20 mouse cellular contexts compared by ENCODE assay signal in genomic region chr19:21068381-21068780, GRCm38 (mm10).
"Had no signal": no experiment of that assay in that cellular context is flagged by ENCODE, and none has a peak within 500 bp of the region (broad histone marks: within the 10 kb centered on the region; RNA-seq: fewer than 3 reads in every experiment).

No protein-coding gene starts in this region.

- H3K4me1 ChIP-seq: lung, embryonic 15.5 days; midbrain, embryonic 10.5 days; midbrain, embryonic 12.5 days; neural tube, embryonic 13.5 days; neural tube, embryonic 15.5 days had no signal

- H3K36me3 ChIP-seq: lung, embryonic 15.5 days; midbrain, embryonic 10.5 days; midbrain, embryonic 12.5 days; neural tube, embryonic 13.5 days; neural tube, embryonic 15.5 days had no signal

- DNase-seq: liver, postnatal 0 days; lung, adult 2 months; lung, postnatal 10 days; lung, postnatal 4 days; midbrain, embryonic 14.5 days; retina, postnatal 1 day; right cerebral cortex, adult 18-20 months; right cerebral cortex, postnatal 25 days; right cerebral cortex, postnatal 4 days; spleen, adult 18-20 months; thymus, adult 18-20 months; thymus, postnatal 14 days; thymus, postnatal 36 days had no signal

- H3K4me2 ChIP-seq: lung, embryonic 15.5 days; midbrain, embryonic 12.5 days; neural tube, embryonic 13.5 days; neural tube, embryonic 15.5 days had no signal

- ATAC-seq: liver, postnatal 0 days; midbrain, embryonic 16.5 days had no signal

- H3K9ac ChIP-seq: liver, postnatal 0 days; lung, embryonic 15.5 days; midbrain, embryonic 12.5 days; neural tube, embryonic 13.5 days; neural tube, embryonic 15.5 days had no signal

- H3K4me3 ChIP-seq: lung, embryonic 15.5 days; midbrain, embryonic 10.5 days; midbrain, embryonic 12.5 days; myocyte; neural tube, embryonic 13.5 days; neural tube, embryonic 15.5 days had no signal

- H3K27me3 ChIP-seq: lung, embryonic 15.5 days; midbrain, embryonic 12.5 days; neural tube, embryonic 13.5 days; neural tube, embryonic 15.5 days had no signal

- H3K9me3 ChIP-seq: lung, embryonic 15.5 days; midbrain, embryonic 12.5 days; neural tube, embryonic 13.5 days; neural tube, embryonic 15.5 days had no signal

- H3K27ac ChIP-seq: lung, embryonic 15.5 days; midbrain, embryonic 10.5 days; midbrain, embryonic 12.5 days; neural tube, embryonic 13.5 days; neural tube, embryonic 15.5 days had no signal
